Mouse (Mus musculus) cortical plate, adult 2 months (tissue): Measurements from ENCODE around the gene Trim71.

Source experiments
- CTCF ChIP-seq: fragments of 200-500 bp; IDR thresholded peaks from 2 replicates; pipeline ENCODE4 v1.5.1; 2011; ENCODE audit warnings: mild to moderate bottlenecking, control low read depth, low read length; ENCODE audit not compliant: insufficient read depth; ENCODE audit errors: extremely low read depth
- POLR2A ChIP-seq: fragments of 200-500 bp; IDR thresholded peaks from 2 replicates; pipeline ENCODE4 v1.6.1; 2011; ENCODE audit warnings: mild to moderate bottlenecking, low read length, control low read depth; ENCODE audit not compliant: insufficient read depth; ENCODE audit errors: extremely low read depth

GRCm38 (mm10) chr9:114522501-114522900 lies 41.7 kb downstream of the Trim71 start:
- no peak for TF ChIP-seq CTCF
- no peak for TF ChIP-seq POLR2A
